Mouse (Mus musculus) central nervous system, embryonic 14 days (tissue): ENCODE results near the gene Phb. TPM values are rescaled to one million over a fixed set of nuclear protein-coding genes. Genes with fewer than 3 reads are reported as not detected.

Experiments
- polyA plus RNA-seq: library from polyadenylated mRNA; depleted of rRNA; stranded (reverse); fragments of >200 nt; gene quantifications from 2 replicates; pipeline ENCODE4 v1.2.3, GENCODE M21; 2012; rRNA removed

Phb gene
- polyA plus RNA-seq = 298 and 313 TPM in 2 replicates

GRCm38 (mm10) chr11:95666529-95667149, at the start of gene Phb:
TSS of gene Phb (plus strand) at chr11:95666957.

GRCm38 (mm10) chr11:95712563-95713224, 45.9 kb downstream of the Phb start, which contains the start of gene Zfp652:
TSS of gene Zfp652 (plus strand) at chr11:95712673.

GRCm38 (mm10) chr11:95723287-95723686, 56.5 kb downstream of the Phb start, which contains the start of gene B130006D01Rik:
TSS of gene B130006D01Rik (plus strand) at chr11:95723587.

Other genes with a start within 250 kb of the Phb start
- gene Nxph3, start 152.4 kb upstream of the Phb start, polyA plus RNA-seq = 7.6 and 12.6 TPM in 2 replicates
- gene Ngfr, start 79.2 kb upstream of the Phb start, polyA plus RNA-seq = 17.3 and 38.1 TPM in 2 replicates
- 26.7 and 27.2 TPM in 2 replicates for gene Zfp652, start 45.7 kb downstream of the Phb start, polyA plus RNA-seq
- 0.33 and 0.37 TPM in 2 replicates for gene B130006D01Rik, start 56.6 kb downstream of the Phb start, polyA plus RNA-seq
- 4.9 and 8.8 TPM in 2 replicates for gene Phospho1, start 157.5 kb downstream of the Phb start, polyA plus RNA-seq
- 2.8 and 5.2 TPM in 2 replicates for gene Gngt2, start 170.3 kb downstream of the Phb start, polyA plus RNA-seq
- 2.4 and 3.7 TPM in 2 replicates for gene Abi3, start 175.5 kb downstream of the Phb start, polyA plus RNA-seq
- not detected in 2 replicates for gene B4galnt2, start 247.9 kb downstream of the Phb start, polyA plus RNA-seq